Mouse (Mus musculus) liver, embryonic 15.5 days (tissue): Measurements from ENCODE around the gene Usp22. TPM values are rescaled to one million over a fixed set of nuclear protein-coding genes. Genes with fewer than 3 reads are reported as not detected.
A peak's percentile ranks its signal among the peaks of the same experiment; 100 is the strongest.
"Not testable (repeated sequence)": the region's sequence is repeated elsewhere in the genome, so short reads cannot be mapped to it uniquely, and the experiment has no call there.

Source experiments
- ATAC-seq: fragments of 200-750 bp; cut with Nextera tagmentation; 2 replicates; pipeline ENCODE4 v1.8.0; 2017; ENCODE audit warnings: moderate number of reproducible peaks, mild to moderate bottlenecking, moderate library complexity; ENCODE audit not compliant: insufficient read depth
- H3K27ac ChIP-seq: fragments of 300-500 bp; sonication (generic); replicated peaks from 2 replicates; pipeline ENCODE4 v1.5.1; 2015; ENCODE audit warnings: mild to moderate bottlenecking, inconsistent platforms
- H3K27me3 ChIP-seq: fragments of 300-500 bp; sonication (generic); 2 replicates; pipeline ENCODE4 v1.6.1; 2015; ENCODE audit warnings: mild to moderate bottlenecking, inconsistent platforms
- H3K36me3 ChIP-seq: fragments of 300-500 bp; sonication (generic); replicated peaks from 2 replicates; pipeline ENCODE4 v1.6.1; 2015; ENCODE audit warnings: moderate library complexity, mild to moderate bottlenecking, inconsistent platforms
- H3K4me1 ChIP-seq: fragments of 300-500 bp; sonication (generic); replicated peaks from 2 replicates; pipeline ENCODE4 v1.6.1; 2015; ENCODE audit warnings: inconsistent platforms
- H3K4me2 ChIP-seq: fragments of 300-500 bp; sonication (generic); 2 replicates; pipeline ENCODE4 v1.6.1; 2015; ENCODE audit warnings: moderate library complexity, mild to moderate bottlenecking, inconsistent platforms
- H3K4me3 ChIP-seq: fragments of 300-500 bp; sonication (generic); replicated peaks from 2 replicates; pipeline ENCODE4 v1.5.1; 2015; ENCODE audit warnings: mild to moderate bottlenecking, inconsistent platforms
- H3K9ac ChIP-seq: fragments of 300-500 bp; sonication (generic); 2 replicates; pipeline ENCODE4 v1.6.1; 2015; ENCODE audit warnings: moderate library complexity, mild to moderate bottlenecking, inconsistent platforms
- H3K9me3 ChIP-seq: fragments of 300-500 bp; sonication (generic); replicated peaks from 2 replicates; pipeline ENCODE4 v1.6.1; 2016; ENCODE audit warnings: inconsistent platforms
- WGBS: fragments of 180-500 bp; shearing (Covaris S2); methylation state at CpG from one replicate; pipeline ENCODE4 v1.1.7; 2015; ENCODE audit warnings: mixed read lengths; ENCODE audit not compliant: insufficient replicate concordance; 5-methylcytosine and 5-hydroxymethylcytosine counted together
- polyA plus RNA-seq: library from polyadenylated mRNA; unstranded; fragments of >200 nt; fragmentation: Nextera tagmentation; extraction: Ambion mirVana; gene quantifications from 2 replicates; pipeline ENCODE4 v1.2.1, GENCODE M21; 2015

The Usp22 gene
- polyA plus RNA-seq, 1 experiment from 2014 or later, result 15.9 TPM

- Histone ChIP-seq H3K36me3 (no peaks in the 10 kb centered on the region), H3K27ac (no peak overlapping the region), H3K27me3 (0 out of 2 replicates have a peak, but pooled peaks cover 5% of the 10 kb centered on the region), H3K9ac (no peak overlapping the region), H3K4me1 (0 out of 2 replicates have a peak, but pooled peaks cover 2% of the 10 kb centered on the region), H3K4me3 (no peak overlapping the region), H3K9me3 (no peaks in the 10 kb centered on the region), H3K4me2 (no peak overlapping the region)
- ATAC-seq, result no peak
Measured at GRCm38 (mm10) chr11:61181624-61182023, 6.8 kb upstream of the Usp22 start.

- no peak overlapping the region for H3K27ac ChIP-seq
- 0 out of 2 replicates have a peak, but pooled peaks cover 5% of the 10 kb centered on the region for H3K27me3 ChIP-seq
- H3K36me3 ChIP-seq, result no peaks in the 10 kb centered on the region
- H3K4me1 ChIP-seq, result peaks cover 12% of the 10 kb centered on the region
- H3K9ac ChIP-seq, result no peak overlapping the region
- 83% methylated on average over 3 of the region's 3 CpGs for WGBS
- no peak overlapping the region for H3K4me2 ChIP-seq
- H3K4me3 ChIP-seq, result no peak overlapping the region
- ATAC-seq, result no peak
- H3K9me3 ChIP-seq, result no peaks in the 10 kb centered on the region
Measured at GRCm38 (mm10) chr11:61180361-61180760, 5.5 kb upstream of the Usp22 start.

GRCm38 (mm10) chr11:61176321-61176720 is 1.5 kb upstream of the Usp22 start:
- no peak for ATAC-seq
- 18% methylated on average over 1 of the region's 1 CpGs for WGBS
- no peak overlapping the region for H3K9ac ChIP-seq
- no peak overlapping the region for H3K4me3 ChIP-seq
- H3K36me3 ChIP-seq, result no peaks in the 10 kb centered on the region
- no peak overlapping the region for H3K27ac ChIP-seq
- peaks cover 26% of the 10 kb centered on the region for H3K4me1 ChIP-seq
- peak overlapping the region; percentile 99 for H3K4me2 ChIP-seq
- H3K9me3 ChIP-seq, result no peaks in the 10 kb centered on the region
- H3K27me3 ChIP-seq, result 0 out of 2 replicates have a peak, but pooled peaks cover 5% of the 10 kb centered on the region

GRCm38 (mm10) chr11:61175778-61176177 is 923 bp upstream of the Usp22 start:
- no peaks in the 10 kb centered on the region for H3K36me3 ChIP-seq
- no peak for ATAC-seq
- peak overlapping the region; percentile 74 for H3K4me3 ChIP-seq
- 0 out of 2 replicates have a peak overlapping the region, but pooled peaks have one; percentile 38 for H3K27ac ChIP-seq
- 64% methylated on average over 5 of the region's 5 CpGs for WGBS
- H3K4me1 ChIP-seq, result peaks cover 26% of the 10 kb centered on the region
- H3K27me3 ChIP-seq, result 0 out of 2 replicates have a peak, but pooled peaks cover 5% of the 10 kb centered on the region
- no peak overlapping the region for H3K9ac ChIP-seq
- no peaks in the 10 kb centered on the region for H3K9me3 ChIP-seq
- H3K4me2 ChIP-seq, result peak overlapping the region; percentile 99

- Histone ChIP-seq H3K27ac (peak overlapping the region; percentile 89), H3K36me3 (no peaks in the 10 kb centered on the region), H3K4me1 (peaks cover 26% of the 10 kb centered on the region), H3K4me2 (peak overlapping the region; percentile 99), H3K9me3 (no peaks in the 10 kb centered on the region), H3K9ac (peak overlapping the region; percentile 90), H3K27me3 (no peaks in the 10 kb centered on the region), H3K4me3 (peak overlapping the region; percentile 74)
- peak; percentile 0; the same call in 1 of the 2 replicates for ATAC-seq
- under 1% methylated on average over 28 of the region's 28 CpGs for WGBS
Measured at GRCm38 (mm10) chr11:61174291-61174820, 499 bp downstream of the Usp22 start.

- not testable (repeated sequence) for H3K9me3 ChIP-seq, H3K9ac ChIP-seq, ATAC-seq, H3K36me3 ChIP-seq, H3K27ac ChIP-seq, H3K27me3 ChIP-seq
- Histone ChIP-seq H3K4me2 (peak overlapping the region; percentile 99), H3K4me3 (peak overlapping the region; percentile 74; the same call in 1 of the 2 replicates), H3K4me1 (peaks cover 26% of the 10 kb centered on the region)
- 44% methylated on average over 15 of the region's 15 CpGs for WGBS
Measured at GRCm38 (mm10) chr11:61173477-61173876, 1.4 kb downstream of the Usp22 start.

GRCm38 (mm10) chr11:61170184-61170583 is 4.7 kb downstream of the Usp22 start:
- H3K9me3 ChIP-seq, result no peaks in the 10 kb centered on the region
- ATAC-seq, result no peak
- 58% methylated on average over 5 of the region's 5 CpGs for WGBS
- H3K4me2 ChIP-seq, result no peak overlapping the region
- H3K27ac ChIP-seq, result no peak overlapping the region
- H3K4me1 ChIP-seq, result peaks cover 18% of the 10 kb centered on the region
- peaks cover 24% of the 10 kb centered on the region for H3K36me3 ChIP-seq
- H3K27me3 ChIP-seq, result no peaks in the 10 kb centered on the region
- no peak overlapping the region for H3K9ac ChIP-seq
- no peak overlapping the region for H3K4me3 ChIP-seq

- Histone ChIP-seq H3K4me1 (0 out of 2 replicates have a peak, but pooled peaks cover 9% of the 10 kb centered on the region), H3K4me2 (no peak overlapping the region), H3K9me3 (no peaks in the 10 kb centered on the region), H3K9ac (no peak overlapping the region), H3K36me3 (peaks cover 71% of the 10 kb centered on the region), H3K4me3 (no peak overlapping the region), H3K27me3 (no peaks in the 10 kb centered on the region), H3K27ac (no peak overlapping the region)
- no peak for ATAC-seq
- 78% methylated on average over 10 of the region's 10 CpGs for WGBS
Measured at GRCm38 (mm10) chr11:61164881-61165280, 10.0 kb downstream of the Usp22 start.

- H3K27me3 ChIP-seq, result no peaks in the 10 kb centered on the region
- peaks cover 76% of the 10 kb centered on the region for H3K36me3 ChIP-seq
- H3K4me1 ChIP-seq, result 0 out of 2 replicates have a peak, but pooled peaks cover 9% of the 10 kb centered on the region
- WGBS, result 85% methylated on average over 6 of the region's 6 CpGs
- H3K4me2 ChIP-seq, result no peak overlapping the region
- H3K9me3 ChIP-seq, result no peaks in the 10 kb centered on the region
- no peak overlapping the region for H3K27ac ChIP-seq
- ATAC-seq, result no peak
- no peak overlapping the region for H3K4me3 ChIP-seq
- H3K9ac ChIP-seq, result no peak overlapping the region
Measured at GRCm38 (mm10) chr11:61164366-61164765, 10.5 kb downstream of the Usp22 start.

- Histone ChIP-seq H3K36me3 (peaks cover 83% of the 10 kb centered on the region), H3K4me1 (0 out of 2 replicates have a peak, but pooled peaks cover 8% of the 10 kb centered on the region), H3K27me3 (no peaks in the 10 kb centered on the region), H3K4me3 (no peak overlapping the region), H3K9ac (no peak overlapping the region), H3K4me2 (no peak overlapping the region), H3K9me3 (no peaks in the 10 kb centered on the region), H3K27ac (no peak overlapping the region)
- whole genome bisulfite sequencing, result 74% methylated on average over 3 of the region's 3 CpGs
- ATAC-seq, result no peak
Measured at GRCm38 (mm10) chr11:61163341-61163740, 11.5 kb downstream of the Usp22 start.

GRCm38 (mm10) chr11:61162776-61163175 is 12.1 kb downstream of the Usp22 start:
- H3K4me3 ChIP-seq, result no peak overlapping the region
- H3K27ac ChIP-seq, result no peak overlapping the region
- no peaks in the 10 kb centered on the region for H3K27me3 ChIP-seq
- 85% methylated on average over 14 of the region's 14 CpGs for WGBS
- H3K4me1 ChIP-seq, result 0 out of 2 replicates have a peak, but pooled peaks cover 5% of the 10 kb centered on the region
- peaks cover 81% of the 10 kb centered on the region for H3K36me3 ChIP-seq
- no peak overlapping the region for H3K9ac ChIP-seq
- ATAC-seq, result no peak
- no peaks in the 10 kb centered on the region for H3K9me3 ChIP-seq
- no peak overlapping the region for H3K4me2 ChIP-seq

GRCm38 (mm10) chr11:61161121-61161520 is 13.7 kb downstream of the Usp22 start:
- peaks cover 83% of the 10 kb centered on the region for H3K36me3 ChIP-seq
- ATAC-seq, result no peak
- no peak overlapping the region for H3K4me3 ChIP-seq
- 79% methylated on average over 13 of the region's 13 CpGs for WGBS
- H3K9ac ChIP-seq, result no peak overlapping the region
- no peaks in the 10 kb centered on the region for H3K9me3 ChIP-seq
- no peak overlapping the region for H3K27ac ChIP-seq
- no peak overlapping the region for H3K4me2 ChIP-seq
- no peaks in the 10 kb centered on the region for H3K27me3 ChIP-seq
- 0 out of 2 replicates have a peak, but pooled peaks cover 5% of the 10 kb centered on the region for H3K4me1 ChIP-seq
